Mouse (Mus musculus) E14TG2a.4 (cell line): ENCODE measurements around the gene Sgsh.

Experiments
- CTCF ChIP-seq: conservative IDR thresholded peaks from 2 replicates; pipeline ENCODE4 v1.5.1; 2014; ENCODE audit warnings: low read length
- NANOG ChIP-seq: IDR thresholded peaks from 2 replicates; pipeline ENCODE4 v1.6.1; 2014; ENCODE audit warnings: borderline replicate concordance, low read length, mixed read lengths
- POU5F1 ChIP-seq: IDR thresholded peaks from 2 replicates; pipeline ENCODE4 v1.6.1; 2014; ENCODE audit warnings: low read length, borderline replicate concordance

DNA sequence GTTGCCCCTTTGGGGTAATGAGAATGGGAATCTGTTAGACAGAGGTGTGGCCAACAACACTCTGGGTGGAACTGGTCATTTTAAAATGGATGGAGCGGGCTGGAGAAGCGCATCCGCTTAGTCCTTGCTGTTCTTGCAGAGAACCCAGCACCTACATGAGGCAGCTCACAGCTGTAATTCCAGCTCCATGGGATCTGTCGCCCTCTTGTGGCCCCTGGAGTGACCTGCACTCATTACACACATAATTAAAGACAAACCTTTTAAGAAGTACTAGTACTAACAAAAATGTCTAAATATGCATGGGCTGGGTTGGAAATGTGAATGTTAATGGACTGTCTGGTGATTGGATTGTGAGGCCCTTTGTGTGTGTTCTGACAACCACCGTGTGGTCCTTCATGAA lies 49.3 kb upstream of the Sgsh start:
- peak; percentile 95 for TF ChIP-seq CTCF
- no peak for TF ChIP-seq NANOG
- no peak for TF ChIP-seq POU5F1
